Mouse (Mus musculus) lung, postnatal 25 days (tissue): ENCODE measurements around the gene H1f0.
"Not testable (repeated sequence)": the region's sequence is repeated elsewhere in the genome, so short reads cannot be mapped to it uniquely, and the experiment has no call there.

Source experiments
- DNase-seq: peaks from one replicate; pipeline ENCODE4 v3.0.0; 2022; ENCODE audit warnings: low spot score

The H1f0 gene

GRCm38 (mm10) chr15:79005581-79005980 is 22.7 kb upstream of the H1f0 start:
- no peak for DNase-seq

- DNase-seq = no peak
Observed at GRCm38 (mm10) chr15:79006638-79007037, 21.6 kb upstream of the H1f0 start.

DNA sequence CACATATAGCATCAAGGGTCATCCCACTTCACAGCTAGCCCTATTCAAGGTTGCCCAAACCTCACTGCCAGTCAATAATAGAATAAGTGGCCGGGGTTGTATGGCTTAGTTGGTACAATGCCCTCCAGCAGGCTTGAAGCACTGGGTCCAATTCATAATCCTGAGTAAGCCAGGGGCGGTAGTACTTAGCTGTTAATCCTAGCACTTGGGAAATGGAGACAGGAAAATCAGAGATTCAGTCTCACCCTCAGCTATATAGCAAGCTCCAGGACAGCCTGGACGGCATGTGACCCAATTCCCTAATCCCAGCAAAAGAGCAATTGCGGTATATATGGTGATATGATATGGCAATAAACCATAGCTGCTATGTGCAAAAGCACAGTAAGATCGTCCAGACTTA is 21.2 kb upstream of the H1f0 start:
- DNase-seq = no peak

DNA sequence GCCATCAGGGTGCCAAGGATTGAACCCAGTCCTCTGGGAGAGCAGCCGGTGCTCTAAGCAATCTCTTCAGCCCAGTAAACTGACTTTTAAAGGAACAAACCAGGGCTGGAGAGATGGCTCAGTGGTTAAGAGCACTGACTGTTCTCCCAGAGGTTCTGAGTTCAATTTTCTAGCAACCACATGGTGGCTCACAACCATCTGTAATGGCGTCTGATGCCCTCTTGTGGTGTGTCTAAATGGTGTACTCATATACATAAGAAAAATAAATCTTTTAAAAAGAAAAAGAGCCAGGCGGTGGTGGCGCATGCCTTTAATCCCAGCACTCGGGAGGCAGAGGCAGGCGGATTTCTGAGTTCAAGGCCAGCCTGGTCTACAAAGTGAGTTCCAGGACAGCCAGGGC is 20.4 kb upstream of the H1f0 start:
- not testable (repeated sequence) for DNase-seq

GRCm38 (mm10) chr15:79009734-79010133 is 18.5 kb upstream of the H1f0 start:
- no peak for DNase-seq

DNA sequence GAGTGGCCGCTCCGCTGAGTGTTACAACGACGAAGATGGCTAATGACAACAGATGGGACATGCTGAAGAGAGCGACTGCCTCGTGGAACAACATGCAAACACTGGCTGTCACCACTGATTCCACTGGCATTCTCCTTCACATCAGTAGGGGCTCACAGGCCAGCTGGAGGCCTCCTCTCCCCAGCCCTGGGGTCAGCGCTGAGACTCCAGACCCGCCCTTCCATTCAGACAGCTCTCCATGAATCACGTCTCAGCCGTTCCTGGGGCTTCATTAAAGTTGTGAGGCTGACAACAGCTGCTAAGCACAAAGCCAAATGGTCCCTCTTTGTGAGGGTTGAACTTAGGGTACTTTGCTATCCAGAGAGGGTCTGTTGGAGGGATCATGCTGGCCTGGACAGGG is 16.7 kb upstream of the H1f0 start:
- no peak for DNase-seq

DNA sequence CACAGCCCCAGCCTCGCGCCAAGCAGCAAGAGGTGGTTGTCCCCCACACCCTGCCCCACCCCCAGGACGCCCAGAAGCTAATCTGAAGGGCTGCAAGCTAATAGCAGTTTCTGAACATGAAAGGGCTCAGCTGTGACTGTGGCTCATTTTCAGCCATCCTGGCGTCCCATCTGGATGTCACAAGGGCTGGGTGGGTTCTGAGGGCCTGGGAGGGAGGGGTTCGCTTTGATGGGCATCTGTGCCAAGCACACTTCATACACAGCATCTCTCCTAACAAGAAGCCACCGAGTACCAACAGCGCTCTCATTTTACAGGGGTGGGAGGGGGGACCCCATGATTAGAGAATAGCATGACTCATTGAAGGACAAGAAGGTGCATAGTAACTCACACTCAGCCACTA is 14.9 kb upstream of the H1f0 start:
- DNase-seq = no peak

DNA sequence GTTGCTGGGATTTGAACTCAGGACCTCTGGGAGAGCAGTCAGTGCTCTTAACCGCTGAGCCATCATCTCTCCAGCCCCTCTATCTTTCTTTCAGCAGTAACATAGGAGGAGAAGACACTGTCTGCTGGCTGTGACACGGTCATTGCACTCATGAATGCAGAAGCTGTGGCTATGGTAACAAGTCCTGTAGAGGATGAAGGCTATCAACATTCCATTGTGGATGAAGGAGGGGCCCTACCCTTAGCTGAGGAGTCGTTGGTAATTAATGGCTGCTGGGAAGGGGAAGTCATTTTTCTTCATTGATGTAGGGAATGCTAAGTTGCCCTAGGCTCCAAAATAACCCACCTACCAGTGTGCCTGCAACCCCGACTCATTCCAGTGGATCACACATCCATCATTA is 10.1 kb upstream of the H1f0 start:
- no peak for DNase-seq

DNA sequence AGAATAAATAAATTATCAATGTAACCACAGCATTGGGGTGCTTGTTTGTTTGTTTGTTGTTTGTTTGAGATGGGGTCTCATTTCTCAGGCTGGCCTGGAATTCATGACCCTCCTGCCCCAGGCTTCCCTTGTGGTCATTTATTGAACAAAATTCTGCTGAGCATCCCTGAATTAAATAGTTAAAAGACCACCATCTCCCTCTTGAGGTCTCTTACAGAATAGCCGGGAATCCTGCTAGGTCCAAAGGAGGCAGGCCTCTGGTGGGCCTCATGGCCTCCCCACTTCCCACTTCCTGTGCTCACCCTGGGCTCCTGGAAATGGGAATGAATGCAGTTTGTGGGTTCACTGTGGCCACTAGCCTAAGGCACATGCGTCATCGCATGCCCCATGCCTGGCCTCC is 9.4 kb upstream of the H1f0 start:
- no peak for DNase-seq

DNA sequence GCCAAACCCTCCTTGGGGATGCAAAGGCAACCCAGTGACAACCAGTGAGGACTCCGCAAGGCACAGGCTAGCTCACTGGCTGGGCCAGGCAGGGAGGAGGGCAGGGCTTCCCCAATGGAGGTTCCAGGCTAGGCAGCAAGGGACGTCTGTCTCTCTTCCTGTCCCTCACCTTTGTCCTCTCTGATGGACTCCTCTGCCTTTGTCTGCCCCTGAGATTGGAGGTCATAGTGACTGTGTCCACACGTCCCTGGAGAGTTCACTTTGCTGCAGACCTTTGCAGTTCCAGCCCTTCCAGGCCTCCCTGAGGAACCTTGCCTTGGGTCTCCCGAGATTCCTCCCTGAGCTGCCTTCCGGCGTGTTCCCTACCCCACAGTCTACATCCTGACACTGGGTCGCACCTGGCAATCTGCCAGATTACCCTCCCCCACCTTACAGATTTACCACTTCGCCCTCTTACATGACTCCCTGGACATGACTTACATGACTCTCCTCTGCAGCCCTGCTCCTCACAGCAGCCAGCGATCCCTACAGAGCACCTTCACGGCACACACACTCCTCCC is 5.5 kb upstream of the H1f0 start:
- no peak for DNase-seq

GRCm38 (mm10) chr15:79023366-79023765 is 4.9 kb upstream of the H1f0 start:
- DNase-seq = no peak

- no peak for DNase-seq
Observed at GRCm38 (mm10) chr15:79025687-79026308, 2.5 kb upstream of the H1f0 start.

DNA sequence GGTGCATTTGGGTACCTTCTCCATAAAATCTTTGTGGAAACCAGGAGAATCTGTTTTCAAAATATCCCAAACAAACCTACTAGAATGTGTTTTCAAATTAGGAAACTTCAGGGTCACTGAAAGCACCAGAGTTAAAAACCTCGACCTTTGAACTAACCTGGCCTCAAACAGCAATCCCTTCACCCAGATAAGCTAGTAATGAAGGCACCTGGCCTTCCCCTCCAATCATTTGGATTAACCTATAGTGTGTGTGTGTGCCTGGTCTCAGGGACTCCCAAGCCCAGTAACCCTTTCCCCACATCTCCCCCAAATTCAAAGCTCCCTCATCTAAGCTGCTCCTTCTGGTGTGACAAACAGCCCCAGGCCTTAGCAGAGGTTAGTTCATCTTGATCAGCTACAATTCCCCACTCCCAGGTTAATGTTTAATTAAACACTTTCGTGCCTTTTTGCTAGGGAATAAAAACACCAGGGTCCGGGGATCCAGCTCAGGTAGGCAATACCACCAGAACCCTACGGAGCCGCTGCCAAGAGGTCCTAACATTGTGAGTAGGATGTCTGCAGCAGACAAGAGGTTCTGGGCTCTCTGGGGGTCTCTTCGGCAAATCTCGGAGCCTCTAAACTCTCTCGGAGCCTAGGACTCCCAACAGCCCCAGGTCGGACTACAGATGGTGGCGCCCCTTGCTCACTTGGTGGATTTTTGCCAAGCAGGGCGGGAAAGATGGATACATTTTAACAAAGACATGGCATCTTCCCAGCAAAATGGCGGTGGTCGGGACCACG is 1.5 kb upstream of the H1f0 start:
- DNase-seq = no peak

- DNase-seq = no peak
Observed at GRCm38 (mm10) chr15:79027291-79028205, 702 bp upstream of the H1f0 start.

- no peak for DNase-seq
Observed at GRCm38 (mm10) chr15:79028823-79029484, 704 bp downstream of the H1f0 start.

DNA sequence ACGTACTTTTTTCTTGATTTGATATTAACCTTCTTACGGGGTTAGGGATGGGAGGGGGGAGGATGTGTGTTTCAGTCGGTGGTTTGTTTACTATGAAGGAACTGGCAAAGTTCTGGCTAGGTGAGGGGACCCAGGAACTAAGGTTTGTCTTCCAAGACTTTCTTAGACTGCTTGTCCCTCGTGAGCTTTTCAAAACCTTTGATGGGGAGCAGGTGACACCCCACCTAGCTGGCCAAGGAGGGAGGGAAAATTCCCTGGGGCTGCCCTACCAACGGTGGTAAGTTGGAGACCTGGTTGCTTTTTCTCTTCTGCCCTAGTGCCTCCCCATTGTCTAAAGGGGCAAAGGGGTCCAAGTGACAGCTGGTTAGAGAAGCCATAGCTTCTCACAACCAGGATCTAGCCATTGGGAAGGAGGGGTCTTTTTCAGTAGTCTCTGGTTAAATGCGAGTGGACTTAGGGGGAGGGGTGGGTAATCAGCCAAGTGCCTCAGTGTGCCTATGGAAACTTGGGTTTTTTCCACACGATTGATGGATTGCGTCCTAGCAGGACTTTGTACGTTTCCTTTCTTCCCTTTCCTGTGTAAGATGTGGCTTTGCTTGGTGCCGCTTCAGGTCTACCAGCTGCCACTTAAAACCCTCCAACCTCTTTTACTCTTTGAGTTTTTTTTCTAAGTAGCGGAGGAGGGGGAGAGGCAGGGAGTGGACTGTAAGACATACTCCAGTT is 1.4 kb downstream of the H1f0 start:
- DNase-seq = no peak

DNA sequence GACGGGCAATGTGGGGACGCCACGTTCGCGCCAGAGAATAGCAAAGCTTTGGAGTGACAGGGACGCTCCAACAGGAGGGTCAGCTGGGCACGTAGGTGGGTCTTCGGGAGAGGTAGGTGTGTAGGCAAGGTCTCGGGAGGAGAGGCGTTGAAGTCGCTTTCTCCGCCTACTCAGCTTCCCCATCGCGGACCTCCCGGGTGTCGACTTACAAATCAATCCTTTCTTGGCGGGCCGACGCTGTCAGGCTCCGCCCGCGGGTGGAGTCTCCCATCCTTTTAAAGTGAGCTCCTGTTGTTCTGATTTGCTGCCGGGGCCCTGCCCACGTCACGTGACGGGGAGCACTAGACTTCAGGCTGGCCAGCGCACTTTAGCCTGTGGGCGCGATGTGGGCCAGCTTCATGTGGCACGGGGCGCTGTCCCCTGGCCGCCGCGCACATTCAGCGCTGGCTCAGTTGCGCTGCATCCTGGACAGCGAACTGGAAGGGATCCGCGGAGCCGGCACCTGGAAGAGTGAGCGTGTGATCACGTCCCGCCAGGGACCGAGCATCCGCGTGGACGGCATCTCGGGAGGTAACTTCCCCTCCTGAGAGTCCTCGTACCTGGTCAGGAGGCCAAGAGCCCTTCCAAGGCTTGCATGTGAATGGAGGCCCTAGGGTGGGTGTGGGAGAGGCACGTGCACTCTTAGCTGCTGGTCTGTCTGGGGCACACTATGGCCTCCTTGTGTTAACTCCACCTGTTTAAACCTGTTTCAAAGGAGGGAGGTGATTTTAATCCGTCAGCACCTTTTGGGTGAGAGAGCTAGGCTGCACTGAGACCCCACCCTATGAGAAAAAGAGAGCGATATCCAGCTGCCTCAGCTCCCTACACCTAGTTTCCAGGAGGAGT is 2.5 kb downstream of the H1f0 start:
- peak; percentile 94 for DNase-seq

DNA sequence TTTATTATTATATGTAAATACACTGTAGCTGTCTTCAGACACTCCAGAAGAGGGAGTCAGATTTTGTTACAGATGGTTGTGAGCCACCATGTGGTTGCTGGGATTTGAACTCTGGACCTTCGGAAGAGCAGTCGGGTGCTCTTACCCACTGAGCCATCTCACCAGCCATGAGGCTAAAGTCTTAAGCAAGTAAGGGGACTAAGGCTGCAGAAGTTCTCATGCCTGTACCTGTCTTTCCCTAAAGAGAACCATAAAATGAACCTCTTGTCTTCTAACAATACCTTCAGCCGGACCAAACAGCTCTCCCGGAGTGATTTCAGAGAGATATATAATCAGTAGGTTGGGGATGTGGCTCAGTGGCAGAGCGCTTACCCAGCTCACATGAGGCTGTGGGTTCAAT is 3.7 kb downstream of the H1f0 start:
- DNase-seq = not testable (repeated sequence)

DNA sequence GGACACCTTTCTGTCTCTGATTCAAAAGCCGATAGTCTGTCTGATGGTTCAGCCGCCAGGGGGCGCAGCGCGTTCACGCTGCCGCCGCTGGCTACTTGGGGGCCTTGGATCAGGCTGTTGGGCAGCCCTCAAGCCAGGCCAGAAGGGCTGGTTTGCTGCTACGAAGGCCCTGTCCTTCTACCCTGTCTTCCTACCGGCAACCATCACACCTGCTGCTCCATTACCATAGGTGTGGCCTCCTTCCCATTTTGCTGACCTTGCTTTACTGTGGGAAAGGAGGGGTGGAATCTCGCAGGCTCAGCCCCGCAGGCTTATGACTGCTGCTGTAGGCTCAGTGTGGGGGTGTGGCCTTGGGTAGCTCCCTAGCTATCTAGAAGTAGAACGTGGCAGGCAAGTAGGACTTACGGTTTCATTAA is 9.7 kb downstream of the H1f0 start:
- DNase-seq = peak; percentile 58

DNA sequence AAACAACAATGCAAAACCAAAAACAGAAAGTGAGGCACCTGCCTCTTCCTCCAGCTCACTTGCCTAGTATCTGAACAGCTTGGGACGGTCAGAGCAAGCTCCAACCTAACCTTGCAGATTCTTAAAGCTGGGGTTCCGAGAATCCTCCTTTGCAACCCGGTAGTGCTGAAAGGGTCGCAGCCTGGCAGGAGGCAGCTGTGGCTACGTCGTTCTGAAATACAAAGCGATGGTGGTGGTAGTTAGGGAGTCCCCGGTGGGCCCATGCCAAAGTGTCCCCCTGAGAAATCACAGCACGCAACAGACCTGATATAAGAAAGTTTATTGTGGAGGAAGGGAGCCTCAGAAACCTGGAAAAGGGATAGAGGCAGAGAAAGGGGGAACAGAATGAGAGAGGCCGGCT is 10.1 kb downstream of the H1f0 start:
- no peak for DNase-seq
